Mouse (Mus musculus): ENCODE measurements around the gene Cacna1e. TPM values are rescaled to one million over a fixed set of nuclear protein-coding genes. Genes with fewer than 3 reads are reported as not detected.

Cacna1e gene
- total RNA-seq, 2 experiments from 2014 or later, result 2.1 to 3.8 TPM

DNA sequence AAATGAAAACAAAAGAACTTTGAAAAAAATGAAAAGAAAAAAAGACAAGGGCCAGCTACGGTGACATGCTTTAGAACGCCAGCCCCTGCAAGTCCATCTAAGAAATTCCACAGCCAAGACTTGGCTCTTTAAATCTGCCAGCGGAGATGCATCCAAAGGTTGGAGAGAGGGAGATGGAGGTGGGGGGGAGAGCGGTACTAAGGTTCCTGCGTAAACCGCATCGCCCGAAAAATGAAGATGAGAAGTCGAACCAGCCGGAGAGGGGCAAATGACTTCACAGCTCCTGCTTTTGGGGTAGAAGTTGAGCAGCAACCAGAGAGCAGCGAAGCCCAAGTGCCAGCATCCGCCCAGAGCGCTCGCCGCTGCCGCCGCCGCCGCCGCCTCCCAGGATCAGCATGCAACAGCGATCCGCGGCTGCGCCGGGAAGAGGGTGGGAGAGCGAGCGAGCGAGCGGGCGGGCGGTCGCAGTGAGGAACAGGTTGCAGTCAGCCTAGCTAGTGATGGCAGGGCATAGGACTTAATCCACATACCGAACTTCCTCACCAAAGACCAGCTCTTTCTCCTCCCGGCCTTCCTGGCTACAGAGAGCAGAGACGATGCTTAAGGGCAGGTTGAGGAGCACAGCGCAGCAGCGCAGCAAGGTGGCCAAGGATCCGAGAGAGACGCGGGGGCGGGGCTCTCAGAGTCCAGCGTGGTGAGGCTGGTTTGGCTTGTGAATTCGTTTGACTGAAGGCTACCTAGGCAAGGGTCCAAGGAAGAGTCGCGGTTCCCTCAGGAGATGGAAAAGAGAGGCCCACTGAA lies 157.7 kb downstream of the Cacna1e start:
- ATAC-seq (replicated peaks; ENCODE audit: low FRiP score, poor library complexity, severe bottlenecking), result peak; percentile 61

DNA sequence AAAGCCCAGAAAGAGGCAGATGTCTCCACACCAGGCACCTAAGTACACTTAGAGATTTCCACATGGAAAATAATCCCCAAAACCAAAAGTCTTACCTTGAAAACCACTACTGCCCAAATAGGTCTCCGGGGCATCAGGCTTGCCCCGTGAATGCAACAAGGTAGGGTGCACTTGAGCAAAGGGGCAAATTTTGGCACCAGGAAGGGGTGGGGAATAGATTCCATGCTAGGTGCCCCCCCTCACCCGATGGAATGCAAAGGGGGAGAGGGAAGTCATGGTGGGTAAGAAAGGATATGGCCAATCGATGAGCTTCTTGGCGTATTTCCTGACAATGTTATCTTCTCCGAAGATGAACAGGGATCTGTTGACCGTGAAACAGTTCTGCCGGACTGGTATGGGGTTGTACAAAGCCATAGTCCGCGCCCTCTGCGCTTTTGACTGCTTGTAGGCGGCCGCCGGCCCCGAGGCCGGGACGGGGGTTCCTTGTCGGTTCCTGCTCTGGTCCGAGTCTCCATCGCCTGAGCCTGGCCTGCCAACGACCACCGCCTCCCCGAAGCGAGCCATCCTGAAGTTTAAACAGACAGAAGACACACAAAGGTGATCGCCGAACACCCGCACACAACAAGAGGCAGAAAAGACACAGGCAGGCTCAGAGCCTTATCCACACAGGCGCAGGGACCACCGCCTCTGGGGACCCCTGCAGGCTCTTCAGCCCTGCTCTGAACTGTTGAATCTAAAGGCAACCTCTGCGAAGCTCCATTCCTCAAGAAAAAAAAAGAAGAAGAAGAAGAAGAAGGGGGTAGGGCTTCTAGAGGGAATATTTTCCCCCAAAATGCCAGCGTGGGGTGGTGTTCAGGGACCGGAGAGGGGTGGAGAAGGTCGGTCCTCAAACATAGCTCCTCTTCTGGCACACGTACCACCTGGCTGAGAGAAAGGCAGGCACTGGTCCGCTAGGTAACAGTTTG lies 158.7 kb downstream of the Cacna1e start:
- ATAC-seq (replicated peaks; ENCODE audit: low FRiP score, poor library complexity, severe bottlenecking), result no peak

DNA sequence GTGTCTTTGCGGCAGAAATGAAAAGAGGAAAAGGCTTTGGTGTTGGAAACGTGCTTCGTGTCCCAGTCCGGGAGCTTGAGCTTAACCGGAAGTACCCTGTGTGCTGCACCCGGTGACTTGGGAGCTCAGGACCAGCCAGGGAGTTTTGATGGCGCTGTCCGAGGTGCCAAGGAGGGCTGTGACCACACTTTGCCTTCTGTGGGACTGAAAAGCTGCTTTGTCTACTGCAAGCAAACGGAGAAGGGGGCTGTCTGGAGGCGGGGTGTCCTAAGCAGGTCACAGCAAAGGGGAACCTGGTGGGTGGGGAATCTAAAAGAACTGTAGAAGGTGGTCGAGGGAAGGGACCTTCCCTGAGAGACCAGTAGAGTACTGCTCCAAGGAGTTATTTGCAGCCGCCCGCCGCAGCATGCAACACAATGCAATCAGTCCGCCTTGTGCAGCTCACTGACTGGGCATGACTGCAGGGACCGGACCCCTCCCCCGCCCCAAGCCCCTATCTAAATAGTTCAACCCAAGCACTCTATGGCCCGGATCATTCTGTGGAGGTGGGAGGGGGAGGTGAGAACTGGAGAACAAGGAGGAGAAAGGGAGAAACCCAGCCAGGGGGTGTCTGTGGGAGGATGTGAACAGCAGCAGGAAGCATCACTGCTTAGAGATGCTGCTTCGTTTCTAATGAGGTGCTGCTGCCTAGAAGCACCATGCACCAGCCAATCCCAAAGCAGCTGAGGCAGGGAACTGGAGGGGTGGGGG lies 160.6 kb downstream of the Cacna1e start:
- ATAC-seq (replicated peaks; ENCODE audit: low FRiP score, poor library complexity, severe bottlenecking), result no peak

DNA sequence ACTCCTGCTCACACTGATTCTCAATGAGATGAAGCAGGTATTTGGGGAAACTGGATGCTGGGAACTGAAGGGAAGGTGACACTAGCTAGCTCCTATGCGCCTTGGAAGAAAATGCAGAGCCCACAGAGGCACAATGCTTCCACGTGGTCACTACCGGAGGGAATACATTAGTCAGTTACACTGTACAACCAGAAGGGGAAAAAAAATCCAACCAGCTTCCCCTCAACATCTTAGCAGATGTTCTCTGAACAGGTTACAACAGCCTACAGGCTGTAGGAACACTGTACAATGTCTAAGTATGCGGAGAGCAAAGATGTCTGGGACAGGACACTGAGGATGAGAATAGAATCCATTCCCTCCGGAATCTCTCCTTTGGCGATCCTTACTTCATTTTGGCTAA lies 161.2 kb downstream of the Cacna1e start:
- no peak for ATAC-seq (replicated peaks; ENCODE audit: low FRiP score, poor library complexity, severe bottlenecking)

DNA sequence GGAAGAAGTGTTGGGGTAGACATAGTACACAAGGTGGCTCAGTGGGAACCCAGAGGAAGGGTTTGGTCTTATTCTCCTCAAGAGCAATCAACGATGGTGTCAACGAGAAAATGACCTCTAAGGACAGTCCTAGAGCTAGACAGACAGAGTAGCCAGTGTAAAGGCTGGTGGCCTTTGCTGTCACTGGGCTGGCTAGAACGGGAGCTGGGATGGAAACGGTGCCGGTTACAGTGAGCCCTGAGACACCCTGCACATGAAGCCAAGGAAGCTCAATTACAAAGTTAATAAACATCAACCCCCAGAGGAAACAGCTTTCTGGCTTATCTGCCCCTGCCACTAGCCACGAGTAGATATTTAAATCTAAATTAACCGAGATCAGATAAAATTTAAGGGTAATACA lies 168.7 kb downstream of the Cacna1e start:
- no peak for ATAC-seq (replicated peaks; ENCODE audit: low FRiP score, poor library complexity, severe bottlenecking)

DNA sequence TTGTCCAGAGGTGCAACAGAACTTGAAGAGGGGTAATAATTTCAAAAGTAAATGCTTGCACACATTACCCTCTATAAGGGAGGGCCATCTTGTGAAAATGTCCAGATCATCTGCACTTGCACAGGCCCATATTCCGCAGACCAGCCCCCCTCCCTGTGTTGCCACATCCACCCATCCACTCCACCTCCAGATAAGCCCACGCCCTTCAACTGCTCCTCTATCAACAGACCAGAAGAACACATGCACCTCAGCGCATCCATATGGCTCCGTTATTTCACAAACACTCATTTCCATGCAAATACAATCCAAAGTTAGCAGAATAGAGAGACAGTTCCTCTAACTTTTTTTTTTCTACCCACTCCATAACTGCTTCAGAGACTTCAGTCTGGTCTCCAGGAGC lies 171.6 kb downstream of the Cacna1e start:
- peak; percentile 94 for ATAC-seq (replicated peaks; ENCODE audit: low FRiP score, poor library complexity, severe bottlenecking)

DNA sequence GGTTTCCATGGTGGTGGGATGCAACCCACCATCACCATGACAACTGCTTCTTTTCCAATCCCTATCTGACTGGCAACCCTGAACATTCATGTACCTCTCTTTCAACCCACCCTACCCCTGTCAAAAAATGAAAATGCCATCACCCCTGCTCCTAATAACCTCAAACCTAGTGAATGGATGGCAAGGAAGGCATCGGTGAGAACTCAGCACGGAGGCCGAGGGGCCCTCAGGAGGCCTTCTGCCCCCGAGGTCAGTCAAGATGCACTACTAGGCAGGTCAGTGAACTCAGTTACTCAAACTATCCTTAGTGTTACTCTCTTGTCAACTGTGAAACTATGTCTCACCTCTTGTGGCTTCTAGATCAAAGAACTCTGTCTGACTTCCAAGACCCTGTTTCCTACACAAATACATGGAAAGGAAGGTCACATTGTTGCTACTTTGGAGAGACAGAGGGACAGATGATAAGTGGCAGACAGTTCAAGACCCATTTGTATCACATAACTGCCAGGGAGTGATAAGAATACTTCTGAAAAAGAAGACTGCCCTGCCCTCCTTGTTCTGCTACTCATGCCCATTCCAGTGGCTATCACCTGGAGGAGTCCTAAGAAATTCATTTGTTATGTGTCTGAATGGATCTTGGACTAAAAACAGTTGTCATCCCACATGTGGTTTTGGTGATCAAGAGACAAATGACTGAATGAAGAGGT lies 176.6 kb downstream of the Cacna1e start:
- peak; percentile 65 for ATAC-seq (replicated peaks; ENCODE audit: low FRiP score, poor library complexity, severe bottlenecking)

DNA sequence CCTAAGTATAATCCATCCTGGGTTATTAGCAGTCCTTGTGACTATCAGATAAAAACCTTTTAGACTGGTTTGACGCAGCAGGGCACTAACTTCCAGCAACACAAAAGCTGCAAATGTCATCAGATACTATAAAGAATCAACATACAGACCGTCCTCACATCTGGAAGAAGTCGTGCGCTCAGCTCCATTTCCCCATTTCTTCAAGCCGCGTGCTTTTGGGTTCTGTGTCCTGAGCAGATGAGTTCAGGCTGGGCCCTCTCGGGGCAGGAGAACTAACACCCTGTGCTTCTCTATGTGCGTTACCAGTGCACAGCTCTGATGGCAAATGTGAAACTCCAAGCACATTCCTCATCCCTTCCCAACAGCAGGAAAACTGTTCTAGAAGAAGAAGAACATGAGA lies 177.3 kb downstream of the Cacna1e start:
- ATAC-seq (replicated peaks; ENCODE audit: low FRiP score, poor library complexity, severe bottlenecking), result no peak

DNA sequence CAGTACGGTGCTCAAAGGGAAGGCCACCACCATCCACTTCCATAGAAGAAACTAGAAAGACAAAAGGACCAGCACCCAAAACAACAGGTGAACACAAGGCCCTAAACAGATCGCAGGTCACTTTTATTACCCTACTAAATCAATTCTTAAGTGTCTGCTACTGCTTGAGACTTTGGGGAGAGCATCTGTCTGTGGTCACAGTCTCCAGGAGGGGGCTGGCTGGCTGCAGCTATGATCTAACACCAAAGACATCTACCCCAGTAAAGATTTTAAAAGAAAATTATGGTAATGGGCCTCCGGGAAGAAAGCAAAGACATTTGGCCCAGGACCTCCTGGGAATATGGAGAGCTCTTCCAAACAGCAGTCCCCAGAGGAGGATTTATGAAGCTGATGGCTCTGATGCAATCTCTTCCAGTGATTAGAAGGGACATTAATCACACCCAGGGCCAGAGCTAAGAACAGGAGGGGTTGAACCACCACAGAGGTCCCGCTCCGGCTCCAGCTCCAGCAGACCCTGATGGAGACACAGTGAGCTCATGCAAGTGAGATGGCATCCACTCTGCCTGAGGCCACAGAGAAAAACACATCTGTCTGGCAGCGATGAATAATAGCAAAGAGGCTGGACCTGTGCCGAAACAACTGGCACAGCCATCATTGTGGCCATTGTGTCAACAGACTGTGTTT lies 178.3 kb downstream of the Cacna1e start:
- no peak for ATAC-seq (replicated peaks; ENCODE audit: low FRiP score, poor library complexity, severe bottlenecking)

DNA sequence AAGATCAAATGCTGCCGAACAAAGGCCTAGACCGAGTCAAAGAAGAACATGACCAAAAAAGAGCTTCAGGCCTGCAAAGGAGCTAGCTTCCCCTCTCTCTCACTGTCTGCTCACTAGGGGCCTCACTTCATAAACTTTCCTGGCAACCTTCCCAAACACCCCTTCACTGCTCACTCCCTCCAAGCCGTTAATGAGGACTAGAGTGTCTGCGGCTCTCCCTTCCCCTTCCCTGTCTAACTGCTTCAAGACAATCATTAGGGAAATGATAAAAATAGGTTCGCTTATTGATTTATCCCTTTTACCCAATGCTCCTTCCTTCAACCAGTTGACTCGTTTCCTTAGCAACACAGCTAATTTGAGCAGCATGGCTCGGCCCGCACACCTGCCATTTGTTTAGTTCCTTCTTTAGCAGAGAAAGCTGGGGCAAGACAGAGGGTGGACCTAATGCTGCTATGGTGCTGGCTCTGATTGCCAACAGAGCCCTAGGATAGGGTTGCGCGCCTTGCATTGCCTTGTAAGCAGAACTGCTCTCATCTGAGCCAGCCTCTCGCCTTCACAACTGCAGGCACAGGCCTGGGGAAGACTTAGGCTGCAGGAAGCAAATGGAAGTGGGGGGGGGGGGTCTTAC lies 179.6 kb downstream of the Cacna1e start:
- no peak for ATAC-seq (replicated peaks; ENCODE audit: low FRiP score, poor library complexity, severe bottlenecking)

DNA sequence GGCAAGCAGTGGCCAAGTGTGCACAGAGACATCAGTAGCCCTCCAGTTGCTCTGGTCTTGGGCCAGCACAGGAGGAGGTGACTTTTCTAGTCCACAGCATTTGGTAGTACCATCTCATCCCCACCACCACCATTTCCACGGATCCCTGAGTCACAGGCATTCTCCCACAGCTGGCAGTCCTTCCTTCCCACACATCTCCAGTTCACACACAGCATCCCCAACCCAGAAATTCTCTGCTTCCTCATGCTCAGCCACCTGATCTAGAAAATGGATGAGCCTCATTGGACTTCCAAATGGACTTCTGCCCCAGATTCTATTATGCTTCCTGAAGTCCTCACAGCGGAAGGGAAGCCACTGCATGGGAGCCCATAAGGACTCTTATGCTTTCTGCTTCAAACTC lies 181.7 kb downstream of the Cacna1e start:
- no peak for ATAC-seq (replicated peaks; ENCODE audit: low FRiP score, poor library complexity, severe bottlenecking)

DNA sequence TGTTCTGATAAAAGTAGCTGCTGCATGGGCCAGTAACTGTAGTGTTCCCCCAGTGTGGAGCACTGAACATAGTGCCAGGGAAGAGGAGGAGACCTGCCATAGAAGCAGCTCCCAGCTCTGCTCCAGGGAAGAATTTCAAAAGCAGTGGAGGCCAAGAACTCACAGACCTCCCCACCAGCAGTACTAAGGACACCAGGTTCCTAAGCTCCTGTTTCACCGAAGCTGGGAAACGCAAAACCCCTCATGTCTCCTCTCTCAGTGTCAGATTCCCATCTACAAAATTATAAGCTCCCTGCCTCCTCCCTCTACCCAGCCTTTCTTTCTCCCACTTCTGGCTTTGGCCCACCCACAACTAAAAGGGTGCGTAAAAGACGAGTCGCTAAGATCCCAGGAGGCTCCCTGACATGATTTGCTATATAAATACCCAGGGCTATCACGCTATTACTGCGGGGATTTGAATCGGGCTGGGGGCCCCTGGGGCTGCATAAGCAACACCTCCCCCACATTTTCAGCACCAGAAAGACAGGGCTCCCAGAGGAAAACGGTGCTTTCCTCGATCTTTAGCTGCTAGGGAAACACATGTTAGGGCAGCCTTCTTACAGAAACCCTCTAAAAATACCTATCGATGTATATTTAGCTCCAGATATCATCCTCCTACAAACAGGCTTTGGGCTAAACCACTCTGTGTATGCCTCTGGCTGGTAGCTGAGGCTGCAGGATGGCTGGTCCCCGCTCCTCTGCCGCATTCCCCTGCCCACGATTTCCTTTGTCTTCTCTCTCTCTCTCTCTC lies 195.2 kb downstream of the Cacna1e start:
- peak; percentile 25; the same call in 1 of the 2 replicates for ATAC-seq (replicated peaks; ENCODE audit: low FRiP score, poor library complexity, severe bottlenecking)

DNA sequence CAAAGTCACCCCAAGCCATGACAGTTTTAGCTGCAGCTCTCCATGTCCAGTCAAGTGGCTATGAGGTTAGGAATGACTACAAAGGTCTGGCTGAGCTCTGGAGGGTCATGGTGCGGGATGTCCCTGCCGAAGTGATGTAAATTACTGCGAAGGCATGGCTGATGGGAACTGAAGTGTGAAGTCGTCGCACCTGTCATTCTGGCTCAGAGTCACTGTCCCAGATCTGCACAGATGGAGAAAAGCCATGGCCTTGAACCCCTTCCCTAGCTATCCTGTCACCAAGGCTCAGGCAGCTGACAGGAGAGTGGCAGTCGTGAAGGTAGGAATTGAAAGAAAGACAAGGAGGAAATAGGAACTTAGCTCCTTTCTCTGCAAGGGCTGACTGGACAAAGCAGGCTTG lies 197.4 kb downstream of the Cacna1e start:
- no peak for ATAC-seq (replicated peaks; ENCODE audit: low FRiP score, poor library complexity, severe bottlenecking)

DNA sequence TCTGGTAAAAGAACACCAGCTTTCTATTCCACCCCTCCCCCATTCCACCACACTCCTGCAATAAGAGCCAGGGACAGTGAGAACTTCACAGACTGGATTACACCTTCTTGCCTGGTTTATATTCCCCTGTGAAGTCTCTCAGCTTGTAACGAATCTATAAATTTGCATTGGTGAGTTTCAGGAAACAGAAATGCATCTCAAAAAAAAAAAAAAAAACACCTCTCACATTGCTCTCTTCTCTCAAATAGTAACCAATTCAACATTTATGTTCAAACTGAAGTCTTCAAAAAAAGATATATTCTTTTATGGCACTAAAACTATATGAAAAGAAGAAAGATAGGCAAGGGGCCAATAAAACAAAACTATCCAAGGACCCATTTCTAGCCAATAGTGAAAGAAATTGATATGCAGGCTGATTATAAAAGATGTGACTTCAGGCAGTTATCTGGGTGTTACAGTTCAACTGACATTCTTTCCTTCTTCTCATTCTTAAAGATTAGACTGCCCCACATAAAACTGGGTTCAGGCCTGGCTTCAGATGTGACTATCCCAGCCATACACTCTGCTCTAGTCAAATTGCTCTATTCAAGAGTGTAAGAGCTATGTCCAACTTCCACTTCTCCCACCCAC lies 200.7 kb downstream of the Cacna1e start:
- peak; percentile 36; the same call in 1 of the 2 replicates for ATAC-seq (replicated peaks; ENCODE audit: low FRiP score, poor library complexity, severe bottlenecking)

DNA sequence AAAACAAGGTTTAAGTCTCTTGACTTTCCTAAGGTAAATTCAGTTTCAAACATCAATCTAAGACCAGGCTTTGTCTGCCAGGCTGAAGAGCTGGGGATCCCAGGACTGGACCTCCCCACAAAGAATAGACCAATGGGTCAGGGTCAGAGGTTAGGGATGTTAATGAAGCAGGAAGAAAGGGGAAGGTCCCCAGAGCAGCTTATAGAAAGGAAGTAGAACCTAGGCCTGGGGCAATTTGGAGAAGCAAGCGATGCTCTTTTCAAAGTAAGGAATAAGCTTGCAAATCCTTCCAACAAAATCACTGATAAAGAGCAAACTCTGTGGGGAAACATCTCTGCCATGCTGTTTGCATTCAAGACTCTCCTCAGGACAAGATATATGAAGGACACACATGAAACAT lies 205.3 kb downstream of the Cacna1e start:
- no peak for ATAC-seq (replicated peaks; ENCODE audit: low FRiP score, poor library complexity, severe bottlenecking)

DNA sequence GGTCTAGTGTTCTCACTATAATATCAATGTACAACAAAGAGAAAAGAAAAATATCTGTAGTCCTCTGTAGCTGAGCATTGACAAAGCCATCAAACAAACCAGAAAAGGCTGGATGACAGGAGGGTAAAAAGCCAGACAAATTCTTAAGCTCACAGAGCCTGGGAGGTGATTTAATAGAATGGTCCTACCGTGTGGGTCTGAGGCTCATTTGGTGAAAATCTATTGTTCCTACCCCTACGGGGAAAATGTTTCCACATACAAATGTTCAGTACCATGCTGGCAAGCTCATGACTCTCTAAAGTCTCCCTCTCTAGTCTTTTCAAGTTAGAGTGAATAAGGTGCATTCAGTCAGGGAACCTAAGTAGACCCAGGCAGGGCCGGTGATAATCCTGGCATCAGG lies 206.2 kb downstream of the Cacna1e start:
- ATAC-seq (replicated peaks; ENCODE audit: low FRiP score, poor library complexity, severe bottlenecking), result no peak

DNA sequence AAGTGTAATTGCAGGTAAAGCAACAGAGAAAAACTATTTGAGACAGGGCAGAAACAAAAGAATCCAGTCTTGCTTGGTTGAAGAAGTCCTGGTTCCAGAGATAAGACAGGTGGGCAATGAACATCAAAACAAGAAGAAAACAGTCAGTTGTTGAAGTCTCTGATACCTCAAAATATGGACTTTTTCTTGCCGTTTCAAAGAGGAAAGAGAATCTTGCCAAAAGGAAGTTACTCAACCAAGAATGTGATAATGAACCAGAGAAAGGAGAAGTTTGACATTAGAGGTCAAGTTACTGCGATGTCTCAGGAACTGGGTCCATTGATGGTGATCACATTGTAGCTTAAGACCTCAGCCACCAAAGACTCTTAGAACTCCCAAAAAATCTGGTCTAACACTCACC lies 206.6 kb downstream of the Cacna1e start:
- ATAC-seq (replicated peaks; ENCODE audit: low FRiP score, poor library complexity, severe bottlenecking), result no peak
